Mouse (Mus musculus): ENCODE results near the gene Gm13694.

DNA sequence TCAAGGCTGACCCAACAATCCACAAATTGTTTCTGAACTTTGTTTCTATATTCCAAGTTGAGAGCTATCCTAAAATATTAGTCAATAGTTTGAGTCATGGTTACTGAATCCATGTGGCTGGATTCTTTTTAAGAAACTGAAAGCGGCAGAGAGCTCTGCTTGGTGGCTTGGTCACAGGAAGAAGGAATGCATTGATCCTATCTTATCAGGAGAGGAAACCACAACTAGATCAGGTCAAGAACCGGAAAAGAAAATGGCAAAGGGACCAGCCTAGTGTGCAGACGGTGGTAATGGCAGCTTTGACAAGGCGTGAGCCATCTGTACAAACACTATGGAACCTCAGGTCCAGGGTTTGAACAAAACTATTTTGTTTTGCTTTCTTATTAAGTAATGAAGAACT lies 36.9 kb upstream of the Gm13694 start:
- TF ChIP-seq POLR2A (IDR thresholded peaks at IDR 0.05; ENCODE audit: low read depth, low read length) (no peak), CTCF (conservative IDR thresholded peaks at IDR 0.05; ENCODE audit: insufficient read depth, insufficient read length, low read depth, low read length) (no peak)

Data from kidney, adult 2 months (tissue).